Mouse (Mus musculus) G1E (cell line): ENCODE measurements around the gene Sdc1.

Experiments
- CTCF ChIP-seq: IDR thresholded peaks from 2 replicates; pipeline ENCODE4 v1.5.1; 2012; ENCODE audit warnings: low read depth, low read length, inconsistent platforms, mixed read lengths
- GATA1 ChIP-seq: IDR thresholded peaks from 2 replicates; pipeline ENCODE4 v1.6.1; 2012; ENCODE audit warnings: borderline replicate concordance, low read length, inconsistent platforms, mixed read lengths
- POLR2AphosphoS5 ChIP-seq: IDR thresholded peaks from 2 replicates; pipeline ENCODE4 v1.6.1; 2012; ENCODE audit warnings: low read depth, low read length, inconsistent platforms; ENCODE audit not compliant: insufficient replicate concordance
- TAL1 ChIP-seq: conservative IDR thresholded peaks from 2 replicates; pipeline ENCODE4 v1.6.1; 2012; ENCODE audit warnings: low read depth, low read length, inconsistent platforms, mixed read lengths

GRCm38 (mm10) chr12:8786476-8786875 is 15.4 kb downstream of the Sdc1 start:
- TF ChIP-seq CTCF (no peak), POLR2AphosphoS5 (no peak), TAL1 (no peak), GATA1 (no peak)
